Mouse (Mus musculus): ENCODE data around the gene Lrrfip1. TPM values are rescaled to one million over a fixed set of nuclear protein-coding genes. Genes with fewer than 3 reads are reported as not detected.

The Lrrfip1 gene
- total and polyA plus RNA-seq, 2 experiments from 2014 or later = 120 to 168 TPM

DNA sequence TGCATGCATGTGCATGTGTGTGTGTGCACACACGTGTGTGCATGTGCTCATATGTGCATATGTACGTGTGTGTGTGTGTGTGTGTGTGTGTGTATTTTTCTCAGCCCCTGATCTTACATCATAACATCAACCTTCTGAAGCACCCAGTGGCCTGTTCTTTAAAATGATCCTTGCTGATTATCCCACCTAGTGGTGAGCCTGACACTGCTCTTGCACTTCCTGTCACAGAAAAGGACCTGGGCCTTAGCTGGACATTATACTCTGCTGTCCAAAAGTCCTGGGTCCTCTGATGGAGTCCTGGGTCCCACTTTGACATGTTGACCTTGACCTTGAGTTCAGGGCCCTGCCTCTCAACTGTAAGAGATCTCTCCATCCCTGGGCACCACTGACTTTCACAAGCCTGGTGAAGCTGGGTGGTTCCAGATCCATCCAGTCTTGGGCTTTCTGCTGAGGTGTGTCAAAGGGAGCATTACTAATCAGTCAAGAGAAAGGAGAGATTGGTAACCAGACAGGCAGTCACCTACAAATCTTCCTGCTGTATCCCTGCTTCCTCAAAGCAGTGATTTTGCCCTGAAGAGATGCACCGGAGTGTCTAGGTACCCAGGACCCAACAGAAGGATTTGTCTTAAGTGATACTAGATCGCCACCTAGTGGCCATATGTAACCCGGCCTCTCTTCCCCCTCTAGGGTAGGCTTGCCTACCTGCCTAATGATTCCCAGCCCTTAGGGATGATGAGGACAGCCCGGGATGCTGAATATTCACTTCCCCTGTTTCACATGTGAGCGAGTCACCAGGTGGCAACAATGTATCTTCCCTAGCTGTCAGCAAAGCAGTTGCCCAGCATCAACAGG, 42.1 kb upstream of the Lrrfip1 start:
- DNase-seq (ENCODE audit: low spot score) (peak; percentile 70), ATAC-seq (ENCODE audit: insufficient read depth, low read depth) (peak; percentile 77)
- no peak overlapping the region for H3K4me2 ChIP-seq (ENCODE audit: low read depth, low read length)
- peaks cover 4% of the 10 kb centered on the region for H3K4me1 ChIP-seq (ENCODE audit: control insufficient read depth, insufficient read depth)
- H3K36me3 ChIP-seq (replicated peaks; ENCODE audit: control insufficient read depth, insufficient read depth, low read length) = no peaks in the 10 kb centered on the region
- WGBS = 29% methylated on average over 7 of the region's 7 CpGs
- no peaks in the 10 kb centered on the region for H3K9me3 ChIP-seq (replicated peaks; ENCODE audit: control insufficient read depth, low read length)
- H3K4me3 ChIP-seq (ENCODE audit: low read depth, low read length) = no peak overlapping the region
- H3K27me3 ChIP-seq (ENCODE audit: control insufficient read depth, insufficient read depth, low read length) = peaks cover 9% of the 10 kb centered on the region
- H3K27ac ChIP-seq (ENCODE audit: low read depth) = no peak overlapping the region
- H3K9ac ChIP-seq (replicated peaks; ENCODE audit: low read depth, low read length) = no peak overlapping the region
- TF ChIP-seq EP300 (IDR thresholded peaks at IDR 0.05; ENCODE audit: low read depth) = no peak
- peak; percentile 78 for TF ChIP-seq CTCF (IDR thresholded peaks at IDR 0.05; ENCODE audit: low read depth)

DNA sequence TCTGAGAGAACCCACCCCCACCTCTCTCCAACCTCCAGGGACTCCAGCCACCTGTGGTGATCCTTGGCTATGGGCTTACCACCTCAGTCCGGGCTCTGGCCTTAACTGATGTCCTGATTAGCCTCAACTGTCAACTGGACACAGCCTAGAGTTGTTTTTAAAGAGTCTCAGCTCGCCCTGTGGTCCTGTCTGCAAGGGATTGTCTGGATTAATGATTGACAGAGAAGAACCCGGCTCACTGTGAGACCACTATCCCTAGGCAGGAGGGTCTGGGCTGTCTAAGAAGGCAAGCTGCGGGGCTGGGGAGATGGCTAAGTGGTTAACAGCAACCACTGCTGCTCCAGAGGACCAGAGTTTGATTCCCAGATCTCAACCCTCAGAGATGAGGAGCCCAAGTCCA, 36.0 kb upstream of the Lrrfip1 start:
- no peak overlapping the region for H3K9ac ChIP-seq (replicated peaks; ENCODE audit: low read depth, low read length)
- TF ChIP-seq CTCF (IDR thresholded peaks at IDR 0.05; ENCODE audit: low read depth) = no peak
- TF ChIP-seq EP300 (IDR thresholded peaks at IDR 0.05; ENCODE audit: low read depth) = no peak
- peaks cover 9% of the 10 kb centered on the region for H3K27me3 ChIP-seq (ENCODE audit: control insufficient read depth, insufficient read depth, low read length)
- no peaks in the 10 kb centered on the region for H3K9me3 ChIP-seq (replicated peaks; ENCODE audit: control insufficient read depth, low read length)
- no peak overlapping the region for H3K4me3 ChIP-seq (ENCODE audit: low read depth, low read length)
- no peak for ATAC-seq (ENCODE audit: insufficient read depth, low read depth)
- no peak for DNase-seq (ENCODE audit: low spot score)
- peaks cover 10% of the 10 kb centered on the region for H3K4me1 ChIP-seq (ENCODE audit: control insufficient read depth, insufficient read depth)
- no peaks in the 10 kb centered on the region for H3K36me3 ChIP-seq (replicated peaks; ENCODE audit: control insufficient read depth, insufficient read depth, low read length)
- WGBS = 62% methylated on average over 4 of the region's 4 CpGs
- no peak overlapping the region for H3K4me2 ChIP-seq (ENCODE audit: low read depth, low read length)
- no peak overlapping the region for H3K27ac ChIP-seq (ENCODE audit: low read depth)

- H3K9ac ChIP-seq (replicated peaks; ENCODE audit: low read depth, low read length) = no peak overlapping the region
- peaks cover 9% of the 10 kb centered on the region for H3K27me3 ChIP-seq (ENCODE audit: control insufficient read depth, insufficient read depth, low read length)
- no peak for TF ChIP-seq EP300 (IDR thresholded peaks at IDR 0.05; ENCODE audit: low read depth)
- no peak for TF ChIP-seq CTCF (IDR thresholded peaks at IDR 0.05; ENCODE audit: low read depth)
- H3K27ac ChIP-seq (ENCODE audit: low read depth) = 0 out of 2 replicates have a peak overlapping the region, but pooled peaks have one; percentile 18
- H3K4me2 ChIP-seq (ENCODE audit: low read depth, low read length) = no peak overlapping the region
- DNase-seq (ENCODE audit: low spot score) (peak; percentile 69), ATAC-seq (ENCODE audit: insufficient read depth, low read depth) (peak; percentile 66)
- no peaks in the 10 kb centered on the region for H3K36me3 ChIP-seq (replicated peaks; ENCODE audit: control insufficient read depth, insufficient read depth, low read length)
- peaks cover 13% of the 10 kb centered on the region for H3K4me1 ChIP-seq (ENCODE audit: control insufficient read depth, insufficient read depth)
- H3K4me3 ChIP-seq (ENCODE audit: low read depth, low read length) = no peak overlapping the region
- whole genome bisulfite sequencing = 9% methylated on average over 3 of the region's 3 CpGs
- no peaks in the 10 kb centered on the region for H3K9me3 ChIP-seq (replicated peaks; ENCODE audit: control insufficient read depth, low read length)
Observed at GRCm38 (mm10) chr1:90962994-90963393, 35.5 kb upstream of the Lrrfip1 start.

GRCm38 (mm10) chr1:90967583-90967982, 31.0 kb upstream of the Lrrfip1 start:
- Histone ChIP-seq H3K4me3 (ENCODE audit: low read depth, low read length) (no peak overlapping the region), H3K36me3 (replicated peaks; ENCODE audit: control insufficient read depth, insufficient read depth, low read length) (no peaks in the 10 kb centered on the region), H3K4me1 (ENCODE audit: control insufficient read depth, insufficient read depth) (peaks cover 24% of the 10 kb centered on the region), H3K27me3 (ENCODE audit: control insufficient read depth, insufficient read depth, low read length) (no peaks in the 10 kb centered on the region), H3K9ac (replicated peaks; ENCODE audit: low read depth, low read length) (no peak overlapping the region), H3K27ac (ENCODE audit: low read depth) (peak overlapping the region; percentile 73), H3K4me2 (ENCODE audit: low read depth, low read length) (0 out of 2 replicates have a peak overlapping the region, but pooled peaks have one; percentile 12), H3K9me3 (replicated peaks; ENCODE audit: control insufficient read depth, low read length) (no peaks in the 10 kb centered on the region)
- TF ChIP-seq CTCF (IDR thresholded peaks at IDR 0.05; ENCODE audit: low read depth) = no peak
- TF ChIP-seq EP300 (IDR thresholded peaks at IDR 0.05; ENCODE audit: low read depth) = peak; percentile 82
- ATAC-seq (ENCODE audit: insufficient read depth, low read depth) (peak; percentile 90), DNase-seq (ENCODE audit: low spot score) (peak; percentile 88)
- 28% methylated on average over 7 of the region's 7 CpGs for WGBS

- no peak for TF ChIP-seq EP300 (IDR thresholded peaks at IDR 0.05; ENCODE audit: low read depth)
- TF ChIP-seq CTCF (IDR thresholded peaks at IDR 0.05; ENCODE audit: low read depth) = no peak
- no peak for DNase-seq (ENCODE audit: low spot score)
- Histone ChIP-seq H3K9ac (replicated peaks; ENCODE audit: low read depth, low read length) (no peak overlapping the region), H3K27me3 (ENCODE audit: control insufficient read depth, insufficient read depth, low read length) (no peaks in the 10 kb centered on the region), H3K4me2 (ENCODE audit: low read depth, low read length) (0 out of 2 replicates have a peak overlapping the region, but pooled peaks have one; percentile 12), H3K36me3 (replicated peaks; ENCODE audit: control insufficient read depth, insufficient read depth, low read length) (no peaks in the 10 kb centered on the region), H3K9me3 (replicated peaks; ENCODE audit: control insufficient read depth, low read length) (no peaks in the 10 kb centered on the region), H3K4me3 (ENCODE audit: low read depth, low read length) (no peak overlapping the region), H3K27ac (ENCODE audit: low read depth) (0 out of 2 replicates have a peak overlapping the region, but pooled peaks have one; percentile 2), H3K4me1 (ENCODE audit: control insufficient read depth, insufficient read depth) (peaks cover 26% of the 10 kb centered on the region)
- ATAC-seq (ENCODE audit: insufficient read depth, low read depth) = no peak
- 73% methylated on average over 4 of the region's 4 CpGs for WGBS
Observed at GRCm38 (mm10) chr1:90968649-90969048, 29.9 kb upstream of the Lrrfip1 start.
